ENCODE assay signal across 7 mouse cellular contexts in genomic region chr15:31224806-31225642, GRCm38 (mm10). TPM values are rescaled to one million over a fixed set of nuclear protein-coding genes. Genes with fewer than 3 reads are reported as not detected.
A peak's percentile ranks its signal among the peaks of the same experiment; 100 is the strongest.
DNase-seq lines count a peak whose midpoint lies in the region; ATAC-seq and TF ChIP-seq lines count a peak whose summit lies in the region.

No protein-coding gene starts in this region.

- no peak for TF ChIP-seq CTCF in C2C12 (IDR thresholded peaks at IDR 0.05; ENCODE audit: control insufficient read depth, insufficient read depth, insufficient read length)
- no peak for TF ChIP-seq CTCF in embryonic fibroblast, embryonic 13.5 days (IDR thresholded peaks at IDR 0.05; ENCODE audit: borderline replicate concordance, insufficient read depth, low read length)

- no peaks in the 10 kb centered on the region for H3K4me1 ChIP-seq in ES-E14 (ENCODE audit: control insufficient read depth in 2 of 2, insufficient read depth in 2 of 2, low read length in 2 of 2, poor library complexity in 1 of 2)
- peaks cover 3% of the 10 kb centered on the region; the same call in 1 of the 2 replicates for H3K4me1 ChIP-seq in embryonic fibroblast, embryonic 13.5 days (ENCODE audit: control insufficient read depth, insufficient read depth, low read length)
- H3K4me1 ChIP-seq in intestine, embryonic 15.5 days (replicated peaks): peaks cover 11% of the 10 kb centered on the region
- peaks cover 17% of the 10 kb centered on the region; the same call in 1 of the 2 replicates for H3K4me1 ChIP-seq in lung, embryonic 15.5 days

- no peak for ATAC-seq in intestine, embryonic 15.5 days
- ATAC-seq in lung, embryonic 15.5 days (ENCODE audit: borderline replicate concordance, extremely low read depth, low FRiP score, low TSS enrichment): no peak

- H3ac ChIP-seq in C2C12 (ENCODE audit: control insufficient read depth, insufficient read length, low read depth): peak overlapping the region; percentile 66

- H3K79me2 ChIP-seq in C2C12 (ENCODE audit: control insufficient read depth, insufficient read depth): peaks cover 55% of the 10 kb centered on the region

- peak overlapping the region; percentile 99 for H3K4me3 ChIP-seq in C2C12 (ENCODE audit: insufficient read depth, poor library complexity, severe bottlenecking)
- peak overlapping the region; percentile 71 to 80 for H3K4me3 ChIP-seq in ES-E14 (ENCODE audit: insufficient read depth in 1 of 2, low read depth in 1 of 2, low read length in 2 of 2, poor library complexity in 1 of 2, severe bottlenecking in 1 of 2)
- H3K4me3 ChIP-seq in embryonic fibroblast, embryonic 13.5 days (ENCODE audit: insufficient read depth, low read length): peak overlapping the region; percentile 74
- H3K4me3 ChIP-seq in intestine, embryonic 15.5 days (replicated peaks): peak overlapping the region; percentile 77
- peak overlapping the region; percentile 73 for H3K4me3 ChIP-seq in lung, embryonic 15.5 days

- H3K9ac ChIP-seq in ES-E14 (ENCODE audit: insufficient read depth, low read depth, low read length, poor library complexity, severe bottlenecking): peak overlapping the region; percentile 80; the same call in 1 of the 2 replicates
- H3K9ac ChIP-seq in intestine, embryonic 15.5 days: peak overlapping the region; percentile 84
- peak overlapping the region; percentile 88 for H3K9ac ChIP-seq in lung, embryonic 15.5 days

- H3K9me3 ChIP-seq in ES-E14 (ENCODE audit: control insufficient read depth, insufficient read depth, low read depth, low read length): no peaks in the 10 kb centered on the region
- H3K9me3 ChIP-seq in intestine, embryonic 15.5 days: no peaks in the 10 kb centered on the region
- no peaks in the 10 kb centered on the region for H3K9me3 ChIP-seq in lung, embryonic 15.5 days

- no peak; the same call in 1 of the 2 replicates for TF ChIP-seq POLR2A in embryonic fibroblast, embryonic 13.5 days (IDR thresholded peaks at IDR 0.05; ENCODE audit: low read depth, low read length)

- 22% methylated on average over 13 of the region's 13 CpGs for WGBS in intestine, embryonic 15.5 days
- WGBS in lung, embryonic 15.5 days: 27% methylated on average over 13 of the region's 13 CpGs

- DNase-seq in ES-E14 (ENCODE audit: low read depth, low spot score): no peak
- peak; percentile 32 for DNase-seq in retina, postnatal 1 day
- no peak for DNase-seq in left cerebral cortex, adult 18-20 months (ENCODE audit: low spot score in 2 of 2)

- no peak overlapping the region for H3K27ac ChIP-seq in ES-E14 (ENCODE audit: insufficient read depth, low read depth, low read length, poor library complexity, severe bottlenecking)
- peak overlapping the region; percentile 74 for H3K27ac ChIP-seq in embryonic fibroblast, embryonic 13.5 days (ENCODE audit: insufficient read depth, low read length)
- peak overlapping the region; percentile 83 for H3K27ac ChIP-seq in intestine, embryonic 15.5 days
- H3K27ac ChIP-seq in lung, embryonic 15.5 days: peak overlapping the region; percentile 80

- H3K4me2 ChIP-seq in intestine, embryonic 15.5 days (replicated peaks): peak overlapping the region; percentile 62
- peak overlapping the region; percentile 69 for H3K4me2 ChIP-seq in lung, embryonic 15.5 days

- peaks cover 48% of the 10 kb centered on the region for H3K79me3 ChIP-seq in C2C12 (ENCODE audit: low read depth)

- H3K36me3 ChIP-seq in C2C12 (ENCODE audit: control insufficient read depth, insufficient read depth) (peaks cover 16% of the 10 kb centered on the region), ES-E14 (ENCODE audit: control insufficient read depth, insufficient read depth, low read length, poor library complexity, severe bottlenecking) (no peaks in the 10 kb centered on the region)
- H3K36me3 ChIP-seq in intestine, embryonic 15.5 days: no peaks in the 10 kb centered on the region
- H3K36me3 ChIP-seq in lung, embryonic 15.5 days: no peaks in the 10 kb centered on the region

- no peaks in the 10 kb centered on the region for H3K27me3 ChIP-seq in C2C12 (ENCODE audit: control insufficient read depth, insufficient read depth, insufficient read length)
- H3K27me3 ChIP-seq in intestine, embryonic 15.5 days (replicated peaks): no peaks in the 10 kb centered on the region
- H3K27me3 ChIP-seq in lung, embryonic 15.5 days: no peaks in the 10 kb centered on the region

- in situ Hi-C loops in ES-E14 (cut with MboI; ENCODE audit: low sequenced_read_pairs in 2 of 2, unreplicated experiment in 2 of 2): no loop called here

TF ChIP-seq in C2C12, 6 proteins besides CTCF, POLR2A, EP300 and RAD21:
- TF ChIP-seq USF1 (IDR thresholded peaks at IDR 0.05; ENCODE audit: low read depth) (no peak), MYOG (IDR thresholded peaks at IDR 0.05; ENCODE audit: control insufficient read depth, extremely low read depth, insufficient read length) (no peak), MYOD1 (IDR thresholded peaks at IDR 0.05; ENCODE audit: control insufficient read depth, insufficient read length, low read depth) (no peak), FOSL1 (IDR thresholded peaks at IDR 0.05; ENCODE audit: insufficient read depth, low read length, poor library complexity, severe bottlenecking) (no peak), CEBPB (IDR thresholded peaks at IDR 0.05; ENCODE audit: low read depth) (no peak), MAX (IDR thresholded peaks at IDR 0.05) (no peak)

TF ChIP-seq in ES-E14, 5 proteins besides CTCF, POLR2A, EP300 and RAD21:
- TF ChIP-seq CHD2 (IDR thresholded peaks at IDR 0.05; ENCODE audit: low read depth, low read length): no peak
- TF ChIP-seq ZNF384 (IDR thresholded peaks at IDR 0.05; ENCODE audit: low read depth, low read length): no peak
- no peak for TF ChIP-seq MAFK (IDR thresholded peaks at IDR 0.05; ENCODE audit: insufficient read depth, low read depth, low read length)
- TF ChIP-seq ZC3H11A (IDR thresholded peaks at IDR 0.05; ENCODE audit: borderline replicate concordance, low read depth, low read length): no peak
- TF ChIP-seq HCFC1 (IDR thresholded peaks at IDR 0.05; ENCODE audit: borderline replicate concordance, insufficient read depth, low read length): no peak

RNA-seq across cellular contexts. Expression of gene Dap, which starts 0.9 kb away (rescaled TPM):
- 566 TPM for polyA plus RNA-seq in C2C12 (2012; fragmentation: generic; extraction: Trizol)
- 1.4 and 4.1 TPM in 2 replicates for total RNA-seq in ES-E14 (2012; rRNA removed)
- polyA plus RNA-seq in embryonic fibroblast, embryonic 13.5 days (2011; ENCODE audit: insufficient read length, low read depth, missing spikeins): 214 and 257 TPM in 2 replicates
- 89.0 and 93.3 TPM in 2 replicates for polyA plus RNA-seq in intestine, embryonic 15.5 days (2015; fragmentation: Nextera tagmentation; extraction: Ambion mirVana)
- polyA plus RNA-seq in lung, embryonic 15.5 days (2015; fragmentation: Nextera tagmentation; extraction: Ambion mirVana): 83.1 and 87.2 TPM in 2 replicates
- total RNA-seq in left cerebral cortex, adult 18-20 months (2021): 1 to 10 TPM; 5.8 to 8.1 TPM
